Mouse (Mus musculus) right cerebral cortex, postnatal 36 days (tissue): ENCODE results near the gene Gm21293.
"Not testable (repeated sequence)": the region's sequence is repeated elsewhere in the genome, so short reads cannot be mapped to it uniquely, and the experiment has no call there.

ENCODE experiments used
- DNase-seq, 2 experiments: peaks; one replicate each; pipeline ENCODE4 v3.0.0; 2022; ENCODE audit warnings: low spot score in 2 of 2, mixed read lengths in 1 of 2

Gene Gm21293

GRCm38 (mm10) chr10:104142687-104143086 is at the start of gene Gm21293:
TSS of gene Gm21293 (plus strand) at chr10:104142987.
- DNase-seq = not testable (repeated sequence)

- no peak for DNase-seq
Measured at GRCm38 (mm10) chr10:104110044-104110443, 32.7 kb upstream of the Gm21293 start.

DNA sequence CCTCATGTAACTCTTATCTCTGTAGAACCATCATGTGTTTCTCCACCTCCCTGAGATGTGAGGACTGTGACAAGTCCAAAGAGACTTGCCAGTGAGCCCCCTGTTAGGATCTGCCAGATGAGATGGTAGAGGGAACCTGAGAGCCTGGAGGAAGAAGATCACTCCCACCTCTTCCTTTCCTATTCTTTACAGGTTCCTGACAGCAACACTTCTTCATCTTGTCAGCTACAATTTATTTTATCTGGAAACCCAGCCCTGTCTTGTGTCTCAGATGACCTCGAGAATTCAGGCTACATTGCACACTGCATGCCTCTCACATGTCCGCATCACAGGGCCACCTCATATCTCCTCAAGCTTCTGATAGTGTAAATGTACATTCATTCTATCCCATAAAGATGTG is 24.5 kb upstream of the Gm21293 start:
- DNase-seq = no peak

DNA sequence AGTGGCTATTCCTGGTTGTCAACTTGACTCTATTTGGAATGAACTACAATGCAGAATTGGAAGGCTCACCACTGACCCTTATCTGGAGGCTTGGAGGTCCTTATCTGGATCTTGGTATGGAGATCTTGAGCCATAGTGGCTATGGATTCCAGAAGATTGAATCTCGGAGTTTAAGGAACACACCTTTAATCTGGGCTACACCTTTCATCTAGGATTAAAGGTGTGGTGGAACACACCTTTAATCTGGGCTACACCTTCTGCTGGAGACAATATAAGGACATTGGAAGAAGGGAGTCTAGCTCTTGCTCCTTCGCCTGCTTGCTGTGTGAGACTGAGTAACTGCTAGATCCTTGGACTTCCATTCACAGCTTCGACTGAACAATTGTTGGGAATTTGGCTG is 8.4 kb downstream of the Gm21293 start, which contains the start of gene Gm6763:
Gene Gm6763 (plus strand): TSS at position 301 of the 400 bp plus-strand sequence.
- DNase-seq = not testable (repeated sequence)

DNA sequence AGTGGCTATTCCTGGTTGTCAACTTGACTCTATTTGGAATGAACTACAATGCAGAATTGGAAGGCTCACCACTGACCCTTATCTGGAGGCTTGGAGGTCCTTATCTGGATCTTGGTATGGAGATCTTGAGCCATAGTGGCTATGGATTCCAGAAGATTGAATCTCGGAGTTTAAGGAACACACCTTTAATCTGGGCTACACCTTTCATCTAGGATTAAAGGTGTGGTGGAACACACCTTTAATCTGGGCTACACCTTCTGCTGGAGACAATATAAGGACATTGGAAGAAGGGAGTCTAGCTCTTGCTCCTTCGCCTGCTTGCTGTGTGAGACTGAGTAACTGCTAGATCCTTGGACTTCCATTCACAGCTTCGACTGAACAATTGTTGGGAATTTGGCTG is 16.9 kb downstream of the Gm21293 start, which contains the start of gene Gm8764:
Gene Gm8764 (plus strand): TSS at position 301 of the 400 bp plus-strand sequence.
- not testable (repeated sequence) for DNase-seq

DNA sequence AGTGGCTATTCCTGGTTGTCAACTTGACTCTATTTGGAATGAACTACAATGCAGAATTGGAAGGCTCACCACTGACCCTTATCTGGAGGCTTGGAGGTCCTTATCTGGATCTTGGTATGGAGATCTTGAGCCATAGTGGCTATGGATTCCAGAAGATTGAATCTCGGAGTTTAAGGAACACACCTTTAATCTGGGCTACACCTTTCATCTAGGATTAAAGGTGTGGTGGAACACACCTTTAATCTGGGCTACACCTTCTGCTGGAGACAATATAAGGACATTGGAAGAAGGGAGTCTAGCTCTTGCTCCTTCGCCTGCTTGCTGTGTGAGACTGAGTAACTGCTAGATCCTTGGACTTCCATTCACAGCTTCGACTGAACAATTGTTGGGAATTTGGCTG is 25.4 kb downstream of the Gm21293 start, which contains the start of gene Gm21304:
Gene Gm21304 (plus strand): TSS at position 301 of the 400 bp plus-strand sequence.
- DNase-seq = not testable (repeated sequence)

GRCm38 (mm10) chr10:104176724-104177123 is 33.9 kb downstream of the Gm21293 start, which contains the start of gene Gm21312:
TSS of gene Gm21312 (plus strand) at chr10:104177024.
- not testable (repeated sequence) for DNase-seq

DNA sequence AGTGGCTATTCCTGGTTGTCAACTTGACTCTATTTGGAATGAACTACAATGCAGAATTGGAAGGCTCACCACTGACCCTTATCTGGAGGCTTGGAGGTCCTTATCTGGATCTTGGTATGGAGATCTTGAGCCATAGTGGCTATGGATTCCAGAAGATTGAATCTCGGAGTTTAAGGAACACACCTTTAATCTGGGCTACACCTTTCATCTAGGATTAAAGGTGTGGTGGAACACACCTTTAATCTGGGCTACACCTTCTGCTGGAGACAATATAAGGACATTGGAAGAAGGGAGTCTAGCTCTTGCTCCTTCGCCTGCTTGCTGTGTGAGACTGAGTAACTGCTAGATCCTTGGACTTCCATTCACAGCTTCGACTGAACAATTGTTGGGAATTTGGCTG is 42.4 kb downstream of the Gm21293 start, which contains the start of gene Gm20765:
Gene Gm20765 (plus strand): TSS at position 301 of the 400 bp plus-strand sequence.
- not testable (repeated sequence) for DNase-seq

DNA sequence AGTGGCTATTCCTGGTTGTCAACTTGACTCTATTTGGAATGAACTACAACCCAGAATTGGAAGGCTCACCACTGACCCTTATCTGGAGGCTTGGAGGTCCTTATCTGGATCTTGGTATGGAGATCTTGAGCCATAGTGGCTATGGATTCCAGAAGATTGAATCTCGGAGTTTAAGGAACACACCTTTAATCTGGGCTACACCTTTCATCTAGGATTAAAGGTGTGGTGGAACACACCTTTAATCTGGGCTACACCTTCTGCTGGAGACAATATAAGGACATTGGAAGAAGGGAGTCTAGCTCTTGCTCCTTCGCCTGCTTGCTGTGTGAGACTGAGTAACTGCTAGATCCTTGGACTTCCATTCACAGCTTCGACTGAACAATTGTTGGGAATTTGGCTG is 51.0 kb downstream of the Gm21293 start, which contains the start of gene Gm4340:
Gene Gm4340 (plus strand): TSS at position 301 of the 400 bp plus-strand sequence.
- DNase-seq = not testable (repeated sequence)
